Mouse (Mus musculus): ENCODE data around the gene P2rx7.

P2rx7 gene

GRCm38 (mm10) chr5:122693431-122694207 is 49.9 kb downstream of the P2rx7 start:
- no peak for DNase-seq (ENCODE audit: low read depth)

- no peak for DNase-seq (ENCODE audit: low read depth)
Measured at GRCm38 (mm10) chr5:122695516-122695915, 51.8 kb downstream of the P2rx7 start.

- DNase-seq (ENCODE audit: low read depth), result peak; percentile 73
Measured at GRCm38 (mm10) chr5:122698041-122698700, 54.5 kb downstream of the P2rx7 start.

- DNase-seq (ENCODE audit: low read depth), result no peak
Measured at GRCm38 (mm10) chr5:122698701-122699060, 55.0 kb downstream of the P2rx7 start.

- no peak for DNase-seq (ENCODE audit: low read depth)
Measured at GRCm38 (mm10) chr5:122700109-122700836, 56.6 kb downstream of the P2rx7 start.

GRCm38 (mm10) chr5:122700837-122701212 is 57.1 kb downstream of the P2rx7 start:
- DNase-seq (ENCODE audit: low read depth), result no peak

GRCm38 (mm10) chr5:122702156-122702555 is 58.4 kb downstream of the P2rx7 start:
- no peak for DNase-seq (ENCODE audit: low read depth)

GRCm38 (mm10) chr5:122703574-122703973 is 59.9 kb downstream of the P2rx7 start:
- no peak for DNase-seq (ENCODE audit: low read depth)

GRCm38 (mm10) chr5:122704571-122704970 is 60.9 kb downstream of the P2rx7 start:
- DNase-seq (ENCODE audit: low read depth), result no peak

- DNase-seq (ENCODE audit: low read depth), result no peak
Measured at GRCm38 (mm10) chr5:122705174-122705573, 61.5 kb downstream of the P2rx7 start.

GRCm38 (mm10) chr5:122706917-122707275 is 63.2 kb downstream of the P2rx7 start:
- no peak for DNase-seq (ENCODE audit: low read depth)

- DNase-seq (ENCODE audit: low read depth), result peak; percentile 93
Measured at GRCm38 (mm10) chr5:122707276-122708181, 63.8 kb downstream of the P2rx7 start, which contains the start of gene P2rx4. TSS of gene P2rx4 (plus strand) at chr5:122707544.

- no peak for DNase-seq (ENCODE audit: low read depth)
Measured at GRCm38 (mm10) chr5:122708819-122709218, 65.1 kb downstream of the P2rx7 start.

- DNase-seq (ENCODE audit: low read depth), result no peak
Measured at GRCm38 (mm10) chr5:122715723-122716122, 72.0 kb downstream of the P2rx7 start.

- DNase-seq (ENCODE audit: low read depth), result peak; percentile 51
Measured at GRCm38 (mm10) chr5:122716793-122717192, 73.1 kb downstream of the P2rx7 start.

GRCm38 (mm10) chr5:122718400-122718799 is 74.7 kb downstream of the P2rx7 start:
- no peak for DNase-seq (ENCODE audit: low read depth)

GRCm38 (mm10) chr5:122719168-122719567 is 75.5 kb downstream of the P2rx7 start:
- DNase-seq (ENCODE audit: low read depth), result peak; percentile 88

GRCm38 (mm10) chr5:122725453-122725852 is 81.7 kb downstream of the P2rx7 start:
- DNase-seq (ENCODE audit: low read depth), result no peak

- peak; percentile 89 for DNase-seq (ENCODE audit: low read depth)
Measured at GRCm38 (mm10) chr5:122726068-122726467, 82.4 kb downstream of the P2rx7 start.

- DNase-seq (ENCODE audit: low read depth), result no peak
Measured at GRCm38 (mm10) chr5:122726595-122726994, 82.9 kb downstream of the P2rx7 start.

GRCm38 (mm10) chr5:122727096-122727495 is 83.4 kb downstream of the P2rx7 start:
- no peak for DNase-seq (ENCODE audit: low read depth)

- no peak for DNase-seq (ENCODE audit: low read depth)
Measured at GRCm38 (mm10) chr5:122730776-122731175, 87.1 kb downstream of the P2rx7 start.
